Mouse (Mus musculus) erythroblast, embryonic 14.5 days (primary cell): ENCODE results near the gene Pja2.

Experiments used
- GATA1 ChIP-seq: IDR thresholded peaks from 2 replicates; pipeline ENCODE4 v1.6.1; 2012; ENCODE audit warnings: low read length, inconsistent platforms, mixed read lengths
- TAL1 ChIP-seq: IDR thresholded peaks from 3 replicates; pipeline ENCODE4 v1.6.1; 2012; ENCODE audit warnings: low read length, inconsistent platforms, mixed read lengths

GRCm38 (mm10) chr17:64341698-64342097 lies 10.0 kb upstream of the Pja2 start:
- TF ChIP-seq GATA1 (no peak), TAL1 (no peak)
